Mouse (Mus musculus) heart, embryonic 12.5 days (tissue): ENCODE measurements around the gene Spsb1. TPM values are rescaled to one million over a fixed set of nuclear protein-coding genes. Genes with fewer than 3 reads are reported as not detected.

Experiments
- ATAC-seq: fragments of 200-750 bp; cut with Nextera tagmentation; 2 replicates; pipeline ENCODE4 v1.8.0; 2017; ENCODE audit warnings: moderate TSS enrichment, moderate library complexity; ENCODE audit not compliant: insufficient number of reproducible peaks, low FRiP score
- H3K27ac ChIP-seq: fragments of 300-500 bp; sonication (generic); 2 replicates; pipeline ENCODE4 v1.5.1; 2016; ENCODE audit warnings: mild to moderate bottlenecking, moderate library complexity; ENCODE audit not compliant: poor library complexity, severe bottlenecking
- H3K27me3 ChIP-seq: fragments of 300-500 bp; sonication (generic); replicated peaks from 2 replicates; pipeline ENCODE4 v1.6.1; 2016; ENCODE audit warnings: mild to moderate bottlenecking, moderate library complexity
- H3K36me3 ChIP-seq: fragments of 300-500 bp; sonication (generic); 2 replicates; pipeline ENCODE4 v1.6.1; 2016; ENCODE audit warnings: mild to moderate bottlenecking, moderate library complexity
- H3K4me1 ChIP-seq: fragments of 300-500 bp; sonication (generic); replicated peaks from 2 replicates; pipeline ENCODE4 v1.6.1; 2016; ENCODE audit warnings: mild to moderate bottlenecking
- H3K4me2 ChIP-seq: fragments of 300-500 bp; sonication (generic); 2 replicates; pipeline ENCODE4 v1.6.1; 2016; ENCODE audit warnings: mild to moderate bottlenecking, moderate library complexity
- H3K4me3 ChIP-seq: fragments of 300-500 bp; sonication (generic); 2 replicates; pipeline ENCODE4 v1.5.1; 2016; ENCODE audit warnings: mild to moderate bottlenecking
- H3K9ac ChIP-seq: fragments of 300-500 bp; sonication (generic); 2 replicates; pipeline ENCODE4 v1.6.1; 2016; ENCODE audit warnings: mild to moderate bottlenecking, moderate library complexity
- H3K9me3 ChIP-seq: fragments of 300-500 bp; sonication (generic); replicated peaks from 2 replicates; pipeline ENCODE4 v1.6.1; 2016; ENCODE audit warnings: mild to moderate bottlenecking, moderate library complexity
- WGBS: fragments of 180-500 bp; shearing (Covaris S2); methylation state at CpG from one replicate; pipeline ENCODE4 v1.1.7; 2016; 5-methylcytosine and 5-hydroxymethylcytosine counted together
- polyA plus RNA-seq: library from polyadenylated mRNA; unstranded; fragments of >200 nt; fragmentation: Nextera tagmentation; extraction: Ambion mirVana; gene quantifications from 2 replicates; pipeline ENCODE4 v1.2.1, GENCODE M21; 2016

The Spsb1 gene
- polyA plus RNA-seq, 1 experiment from 2014 or later = 5.4 TPM

DNA sequence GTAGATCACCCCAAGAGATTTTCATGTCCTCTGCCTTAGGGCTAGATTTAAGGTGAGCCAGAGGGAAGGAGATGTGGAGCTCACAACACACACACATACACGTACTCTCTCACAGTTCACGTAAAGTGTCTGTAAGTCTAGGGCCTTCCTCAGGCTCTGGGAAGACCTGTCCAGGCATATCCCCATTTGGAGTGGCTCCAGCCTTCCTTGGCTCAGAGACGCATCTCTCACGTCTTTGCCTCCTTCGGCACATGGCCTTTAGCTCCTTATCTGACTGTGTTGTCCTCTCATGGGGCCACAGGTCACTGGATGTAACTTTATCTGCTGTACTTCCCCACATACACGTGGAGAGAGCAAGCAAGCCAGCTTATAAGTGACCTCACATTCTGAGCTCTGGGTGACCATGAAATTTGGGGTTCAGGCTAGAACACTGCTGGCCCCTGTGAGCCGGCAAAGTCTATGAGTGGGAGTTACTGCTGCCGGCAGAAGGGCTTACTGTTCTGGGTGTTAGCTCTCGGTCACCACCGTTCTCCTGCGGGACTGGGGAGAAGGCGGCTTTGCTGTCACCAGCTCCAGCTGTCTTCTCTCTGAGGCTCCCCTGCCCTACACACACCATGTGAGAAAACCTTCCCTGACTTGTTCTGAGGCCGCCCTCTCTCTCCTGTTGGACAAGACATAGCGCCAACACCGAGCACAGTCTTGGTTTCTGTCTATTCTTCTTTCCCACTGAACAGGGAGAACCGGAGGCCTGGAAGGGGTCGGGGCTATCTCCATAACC is 72.5 kb downstream of the Spsb1 start:
- H3K36me3 ChIP-seq = no peaks in the 10 kb centered on the region
- 44% methylated on average over 17 of the region's 17 CpGs for WGBS
- H3K27me3 ChIP-seq = no peaks in the 10 kb centered on the region; the same call in 1 of the 2 replicates
- H3K4me1 ChIP-seq = peaks cover 35% of the 10 kb centered on the region
- no peaks in the 10 kb centered on the region for H3K9me3 ChIP-seq
- H3K27ac ChIP-seq = no peak overlapping the region
- no peak overlapping the region for H3K4me2 ChIP-seq
- ATAC-seq = no peak
- H3K9ac ChIP-seq = no peak overlapping the region
- H3K4me3 ChIP-seq = no peak overlapping the region

DNA sequence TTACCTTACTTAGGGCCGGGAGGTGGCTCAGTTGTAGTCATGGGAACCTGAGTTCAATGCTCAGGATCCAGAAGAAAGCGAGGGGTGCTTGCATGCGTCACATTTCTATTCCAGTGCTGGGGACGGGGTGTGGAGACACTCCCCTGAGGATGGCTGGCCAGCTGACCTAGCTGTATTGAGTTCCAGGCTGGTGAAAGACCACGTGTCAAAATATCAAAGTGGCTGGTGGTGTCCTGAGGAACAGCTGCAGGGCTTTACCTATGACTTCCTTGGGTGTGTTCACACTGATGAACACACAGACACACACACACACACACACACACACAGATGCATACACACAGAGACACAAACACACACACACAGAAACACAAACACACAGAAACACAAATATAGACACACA is 73.9 kb downstream of the Spsb1 start:
- Histone ChIP-seq H3K9me3 (no peaks in the 10 kb centered on the region), H3K4me1 (peaks cover 33% of the 10 kb centered on the region), H3K4me3 (no peak overlapping the region), H3K9ac (no peak overlapping the region), H3K27ac (no peak overlapping the region), H3K27me3 (peaks cover 11% of the 10 kb centered on the region), H3K36me3 (no peaks in the 10 kb centered on the region), H3K4me2 (no peak overlapping the region)
- ATAC-seq = no peak
- 82% methylated on average over 5 of the region's 5 CpGs for WGBS

DNA sequence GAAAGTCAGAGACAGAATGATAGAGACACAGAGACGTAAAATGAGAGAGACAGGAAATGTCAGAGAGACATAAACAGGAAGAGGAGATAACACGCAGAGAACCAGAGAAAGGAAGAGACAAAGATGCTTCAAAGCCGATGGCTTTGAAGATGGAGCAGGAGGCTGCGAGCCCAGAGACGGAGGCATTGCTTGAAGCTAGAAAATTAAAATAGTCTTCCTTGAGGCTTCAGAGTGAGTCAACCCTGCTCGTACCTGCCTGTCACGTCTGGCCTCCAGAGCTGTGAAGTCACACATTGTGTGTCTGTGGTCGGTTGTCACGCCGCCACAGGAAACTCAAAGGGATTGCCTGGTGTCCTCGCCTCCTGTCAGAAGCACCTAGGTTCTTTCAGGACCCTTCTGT is 74.9 kb downstream of the Spsb1 start:
- no peak overlapping the region for H3K4me3 ChIP-seq
- H3K9ac ChIP-seq = no peak overlapping the region
- peaks cover 14% of the 10 kb centered on the region for H3K27me3 ChIP-seq
- H3K9me3 ChIP-seq = no peaks in the 10 kb centered on the region
- H3K27ac ChIP-seq = no peak overlapping the region
- no peaks in the 10 kb centered on the region for H3K36me3 ChIP-seq
- WGBS = 72% methylated on average over 11 of the region's 11 CpGs
- ATAC-seq = no peak
- no peak overlapping the region for H3K4me2 ChIP-seq
- H3K4me1 ChIP-seq = peaks cover 40% of the 10 kb centered on the region

DNA sequence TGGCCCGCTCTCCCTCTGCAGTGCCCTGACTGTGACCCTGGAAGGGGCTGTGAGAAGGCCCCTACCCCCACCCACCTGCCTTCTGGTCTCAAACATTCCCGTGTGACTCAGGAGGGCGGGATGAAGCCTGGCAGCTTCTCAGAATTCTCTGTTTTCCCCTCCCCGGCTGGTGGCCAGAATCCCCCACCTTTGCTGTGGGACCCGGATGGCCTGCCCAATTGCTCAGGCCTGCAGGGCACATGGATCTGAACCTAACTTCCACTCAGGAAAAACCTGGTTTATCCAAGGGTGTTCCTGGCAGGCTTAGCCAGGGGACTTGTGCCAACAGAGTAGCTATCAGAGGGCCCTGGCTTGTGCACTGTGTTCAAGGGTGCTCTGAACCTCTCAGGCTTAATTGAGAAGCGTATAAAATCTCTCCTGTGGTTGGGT is 76.8 kb downstream of the Spsb1 start:
- no peaks in the 10 kb centered on the region for H3K9me3 ChIP-seq
- H3K9ac ChIP-seq = no peak overlapping the region
- 55% methylated on average over 6 of the region's 6 CpGs for WGBS
- no peak overlapping the region for H3K27ac ChIP-seq
- H3K36me3 ChIP-seq = no peaks in the 10 kb centered on the region
- no peak overlapping the region for H3K4me2 ChIP-seq
- H3K4me1 ChIP-seq = peaks cover 45% of the 10 kb centered on the region
- no peak overlapping the region for H3K4me3 ChIP-seq
- peaks cover 14% of the 10 kb centered on the region for H3K27me3 ChIP-seq
- ATAC-seq = no peak

DNA sequence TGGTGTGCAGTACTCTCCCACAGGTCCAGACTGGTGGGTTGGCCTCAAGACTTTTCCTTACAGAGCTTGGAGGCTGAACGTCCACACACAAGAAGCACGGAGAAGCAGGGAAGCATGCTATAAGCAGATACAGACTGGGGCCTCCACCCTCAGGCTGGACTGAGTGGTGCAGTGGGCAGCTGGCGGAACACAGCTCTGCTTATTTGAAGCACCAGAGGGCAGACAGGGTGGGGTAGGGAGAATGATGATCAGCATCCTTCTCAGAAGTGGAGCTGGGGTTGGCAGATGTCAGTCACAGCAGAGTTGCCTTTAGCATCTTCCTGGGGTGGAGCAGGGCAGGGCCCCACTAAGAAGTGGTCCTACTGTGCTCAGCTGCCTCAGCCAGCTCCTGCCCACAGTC is 77.6 kb downstream of the Spsb1 start:
- H3K9ac ChIP-seq = no peak overlapping the region
- no peak overlapping the region for H3K27ac ChIP-seq
- WGBS = 41% methylated on average over 3 of the region's 3 CpGs
- H3K27me3 ChIP-seq = peaks cover 14% of the 10 kb centered on the region
- H3K9me3 ChIP-seq = no peaks in the 10 kb centered on the region
- peaks cover 36% of the 10 kb centered on the region for H3K4me1 ChIP-seq
- H3K4me3 ChIP-seq = no peak overlapping the region
- no peak overlapping the region for H3K4me2 ChIP-seq
- H3K36me3 ChIP-seq = no peaks in the 10 kb centered on the region
- no peak for ATAC-seq

DNA sequence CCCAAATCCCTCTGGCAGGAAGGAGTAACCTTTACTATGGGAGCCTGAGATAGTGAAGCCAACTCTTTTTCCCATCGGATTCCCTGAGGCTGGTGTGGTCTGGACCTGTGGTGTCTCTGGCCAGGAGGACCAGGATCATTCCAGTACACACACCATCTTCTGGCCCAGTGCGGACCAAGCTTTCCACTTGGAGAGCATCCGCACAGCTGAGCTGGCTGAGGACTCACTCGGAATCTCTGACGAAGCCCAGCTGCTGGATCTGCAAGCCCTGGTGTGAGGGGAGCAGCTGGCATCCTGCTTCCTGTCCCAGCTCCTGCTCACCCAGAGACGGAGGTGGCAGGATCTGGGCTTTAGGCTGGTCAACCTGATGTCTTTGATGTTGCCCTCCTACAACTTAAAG is 78.1 kb downstream of the Spsb1 start:
- Histone ChIP-seq H3K27me3 (peaks cover 14% of the 10 kb centered on the region), H3K4me1 (peaks cover 32% of the 10 kb centered on the region), H3K27ac (no peak overlapping the region), H3K4me3 (no peak overlapping the region), H3K4me2 (no peak overlapping the region), H3K9ac (no peak overlapping the region), H3K36me3 (no peaks in the 10 kb centered on the region), H3K9me3 (no peaks in the 10 kb centered on the region)
- no peak for ATAC-seq
- 54% methylated on average over 6 of the region's 6 CpGs for WGBS

DNA sequence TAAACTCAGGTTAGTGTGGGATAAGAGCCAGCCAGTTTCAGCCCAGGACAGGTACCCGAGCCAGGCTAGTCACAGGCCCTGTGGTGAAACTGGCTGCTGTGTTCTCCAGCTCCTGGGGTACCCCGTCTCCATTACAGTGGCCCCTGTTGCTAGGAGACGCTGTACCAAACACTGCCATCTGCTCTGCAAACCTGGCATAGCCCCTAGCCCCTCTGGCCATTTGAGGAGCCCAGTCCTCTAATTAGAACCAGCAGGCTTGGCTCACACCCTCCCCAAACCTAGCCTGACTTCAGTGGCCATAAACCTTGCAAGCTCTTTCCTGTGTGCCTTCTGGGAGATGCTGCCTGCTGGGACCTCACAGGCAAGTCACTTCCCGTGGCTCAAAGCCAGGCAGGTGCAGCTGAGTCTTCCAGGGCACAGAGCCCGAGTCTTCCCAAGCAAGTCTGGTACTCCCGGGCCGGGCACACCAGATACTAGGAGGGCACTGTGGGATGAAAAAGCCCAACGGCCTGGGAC is 78.8 kb downstream of the Spsb1 start:
- 70% methylated on average over 8 of the region's 8 CpGs for WGBS
- Histone ChIP-seq H3K4me3 (no peak overlapping the region), H3K9me3 (no peaks in the 10 kb centered on the region), H3K4me1 (peaks cover 30% of the 10 kb centered on the region), H3K9ac (no peak overlapping the region), H3K4me2 (no peak overlapping the region), H3K27me3 (peaks cover 14% of the 10 kb centered on the region), H3K36me3 (no peaks in the 10 kb centered on the region), H3K27ac (no peak overlapping the region)
- ATAC-seq = no peak

DNA sequence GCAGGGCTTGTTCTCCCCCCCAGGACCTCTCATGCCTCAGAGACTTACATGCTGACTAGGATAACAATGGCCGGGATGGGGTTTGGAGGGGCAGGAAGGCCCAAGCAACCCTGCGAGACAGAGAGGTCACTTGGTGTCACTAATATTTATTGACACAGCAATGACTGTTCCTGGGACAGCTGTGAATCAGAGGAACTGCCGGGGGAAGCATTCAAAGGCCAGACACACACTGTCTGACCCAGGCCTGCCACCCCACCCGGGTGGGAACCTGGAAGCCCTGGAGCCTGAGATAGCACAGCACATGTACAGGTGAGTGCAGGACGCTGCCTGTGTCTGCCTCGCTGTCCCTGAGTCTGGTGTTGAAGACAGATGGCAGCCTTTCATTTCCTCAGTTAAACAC is 79.5 kb downstream of the Spsb1 start:
- Histone ChIP-seq H3K4me1 (peaks cover 30% of the 10 kb centered on the region), H3K9me3 (no peaks in the 10 kb centered on the region), H3K9ac (no peak overlapping the region), H3K36me3 (no peaks in the 10 kb centered on the region), H3K4me3 (no peak overlapping the region), H3K27me3 (peaks cover 14% of the 10 kb centered on the region), H3K27ac (no peak overlapping the region), H3K4me2 (no peak overlapping the region)
- ATAC-seq = no peak
- WGBS = 39% methylated on average over 6 of the region's 6 CpGs

DNA sequence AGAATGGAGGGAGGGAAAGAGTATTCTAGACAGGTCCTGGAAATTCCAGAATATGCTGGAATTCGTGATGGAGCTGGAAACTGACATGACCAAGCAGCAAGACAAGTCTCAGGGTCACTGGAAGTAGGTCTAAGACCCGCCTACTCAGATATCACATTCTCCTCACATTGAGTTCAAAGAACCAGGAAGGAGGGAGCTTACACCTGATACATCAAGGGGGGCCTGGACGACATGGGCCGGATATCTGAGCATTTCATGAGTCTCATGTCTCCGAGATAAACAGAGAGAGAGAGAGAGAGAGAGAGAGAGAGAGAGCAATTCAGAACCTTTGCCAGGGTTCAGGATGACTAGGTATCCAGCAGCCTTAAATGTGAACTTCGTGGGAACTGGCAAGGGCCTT is 82.6 kb downstream of the Spsb1 start:
- WGBS = 53% methylated on average over 6 of the region's 6 CpGs

DNA sequence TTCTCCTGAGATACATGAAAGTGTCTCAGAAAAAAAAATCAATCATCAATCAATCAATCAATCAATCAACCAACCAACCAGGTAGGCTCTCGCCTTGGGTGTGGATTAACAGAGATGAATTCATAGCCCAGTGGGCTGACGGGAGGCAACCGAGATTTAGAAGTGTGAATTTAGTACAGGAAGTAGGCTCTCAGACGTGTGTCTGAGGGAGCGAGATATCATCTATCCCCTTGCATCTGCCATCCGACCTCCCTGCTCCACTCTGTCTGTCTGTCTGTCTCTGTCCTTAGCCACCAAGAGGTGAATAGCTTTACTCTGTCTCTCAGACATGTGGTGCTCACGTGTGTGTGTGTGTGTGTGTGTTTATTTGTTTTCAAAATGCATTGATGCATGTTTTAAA is 83.3 kb downstream of the Spsb1 start:
- Histone ChIP-seq H3K27ac (no peak overlapping the region), H3K4me1 (peaks cover 22% of the 10 kb centered on the region), H3K27me3 (peaks cover 10% of the 10 kb centered on the region), H3K9ac (no peak overlapping the region), H3K36me3 (no peaks in the 10 kb centered on the region), H3K9me3 (no peaks in the 10 kb centered on the region), H3K4me3 (no peak overlapping the region), H3K4me2 (no peak overlapping the region)
- ATAC-seq = no peak
- WGBS = 60% methylated on average over 7 of the region's 7 CpGs

More for the DNA sequence above, 82.6 kb downstream of the Spsb1 start:
- Histone ChIP-seq H3K9me3 (no peaks in the 10 kb centered on the region), H3K27ac (no peak overlapping the region), H3K27me3 (peaks cover 14% of the 10 kb centered on the region), H3K36me3 (no peaks in the 10 kb centered on the region), H3K4me2 (no peak overlapping the region), H3K9ac (no peak overlapping the region), H3K4me1 (peaks cover 27% of the 10 kb centered on the region), H3K4me3 (no peak overlapping the region)
- ATAC-seq = no peak

DNA sequence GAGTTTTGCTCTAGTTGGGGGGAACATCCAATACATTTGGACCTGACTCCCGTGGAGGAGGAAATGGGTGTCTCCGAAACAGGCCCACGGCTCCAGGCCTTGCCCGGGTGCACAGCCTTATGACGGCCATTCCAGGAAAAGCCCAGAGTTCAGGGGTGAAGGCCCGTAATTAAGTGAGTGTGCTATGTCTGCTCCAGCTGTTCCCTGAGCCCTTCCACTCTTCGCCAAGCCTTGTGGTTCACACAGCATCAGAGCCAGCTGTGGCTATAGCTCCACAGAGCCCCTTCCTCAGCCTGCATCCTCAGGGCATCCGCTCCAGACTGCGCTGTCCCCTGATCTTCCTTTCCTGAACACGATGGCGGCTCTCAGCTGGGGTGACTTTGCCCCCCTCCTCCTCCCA is 83.8 kb downstream of the Spsb1 start:
- Histone ChIP-seq H3K27ac (no peak overlapping the region), H3K27me3 (peaks cover 4% of the 10 kb centered on the region), H3K4me1 (peaks cover 19% of the 10 kb centered on the region), H3K9ac (no peak overlapping the region), H3K9me3 (no peaks in the 10 kb centered on the region), H3K36me3 (no peaks in the 10 kb centered on the region), H3K4me3 (no peak overlapping the region), H3K4me2 (no peak overlapping the region)
- 75% methylated on average over 11 of the region's 11 CpGs for WGBS
- no peak for ATAC-seq

DNA sequence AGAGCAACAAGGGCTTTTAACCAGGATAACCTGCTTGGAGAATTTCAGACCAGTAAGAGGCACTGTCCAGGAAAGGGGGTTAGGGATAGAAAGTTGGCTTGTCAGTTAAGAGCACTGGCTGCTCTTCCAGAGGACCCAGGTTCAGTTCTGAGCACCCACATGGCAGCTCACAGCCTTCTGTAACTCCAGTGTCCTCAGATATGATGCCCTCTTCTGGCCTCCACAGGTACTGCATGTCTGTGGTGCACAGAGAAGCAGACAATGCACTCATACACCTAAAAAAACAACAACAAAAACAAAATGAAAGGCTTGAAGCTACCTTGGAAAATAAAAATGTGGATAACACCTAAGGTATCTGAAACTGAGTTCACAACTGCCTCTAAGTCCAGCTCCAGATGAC is 84.4 kb downstream of the Spsb1 start:
- H3K4me1 ChIP-seq = peaks cover 13% of the 10 kb centered on the region
- H3K4me2 ChIP-seq = no peak overlapping the region
- no peak overlapping the region for H3K9ac ChIP-seq
- no peak overlapping the region for H3K27ac ChIP-seq
- H3K9me3 ChIP-seq = no peaks in the 10 kb centered on the region
- ATAC-seq = no peak
- no peak overlapping the region for H3K4me3 ChIP-seq
- no peaks in the 10 kb centered on the region for H3K36me3 ChIP-seq
- no peaks in the 10 kb centered on the region for H3K27me3 ChIP-seq
